Mouse (Mus musculus) kidney, adult 2 months (tissue): ENCODE results near the gene Fut2.

Source experiments
- CTCF ChIP-seq: fragments of 200-500 bp; conservative IDR thresholded peaks from 2 replicates; pipeline ENCODE4 v1.5.1; 2011; ENCODE audit warnings: low read depth, mild to moderate bottlenecking, control low read depth, low read length, moderate library complexity, mixed read lengths; ENCODE audit not compliant: insufficient read depth, insufficient read length
- POLR2A ChIP-seq: fragments of 200-500 bp; IDR thresholded peaks from one replicate; pipeline ENCODE4 v1.6.1; 2011; ENCODE audit warnings: low read depth, low read length, control low read depth

GRCm38 (mm10) chr7:45704046-45704559, 37.9 kb upstream of the Fut2 start:
- TF ChIP-seq POLR2A (peak; percentile 51), CTCF (no peak)
